12 mouse cellular contexts compared by ENCODE assay signal in genomic region chr2:115813721-115814120, GRCm38 (mm10).
DNase-seq lines count a peak whose midpoint lies in the region; ATAC-seq and TF ChIP-seq lines count a peak whose summit lies in the region.
"Had no signal": no experiment of that assay in that cellular context is flagged by ENCODE, and none has a peak within 500 bp of the region (broad histone marks: within the 10 kb centered on the region; RNA-seq: fewer than 3 reads in every experiment).

No protein-coding gene starts in this region.

- H3K9ac ChIP-seq in heart, embryonic 15.5 days: no peak overlapping the region
- H3K9ac ChIP-seq in stomach, embryonic 16.5 days (ENCODE audit: low read length): no peak overlapping the region
- H3K9ac ChIP-seq in stomach, postnatal 0 days (ENCODE audit: low read length): no peak overlapping the region
- H3K9ac ChIP-seq in limb, embryonic 12.5 days (replicated peaks): no peak overlapping the region

- no peaks in the 10 kb centered on the region for H3K36me3 ChIP-seq in heart, embryonic 15.5 days
- H3K36me3 ChIP-seq in stomach, embryonic 16.5 days (ENCODE audit: control insufficient read depth, insufficient read depth, low read length): no peaks in the 10 kb centered on the region
- H3K36me3 ChIP-seq in stomach, postnatal 0 days (ENCODE audit: control insufficient read depth, insufficient read depth, low read length): no peaks in the 10 kb centered on the region
- no peaks in the 10 kb centered on the region for H3K36me3 ChIP-seq in limb, embryonic 12.5 days

- no peak for TF ChIP-seq CTCF in stomach, postnatal 0 days (IDR thresholded peaks at IDR 0.05; ENCODE audit: low read depth)

- H3K4me1 ChIP-seq in heart, embryonic 15.5 days (replicated peaks): peaks cover 10% of the 10 kb centered on the region
- peaks cover 10% of the 10 kb centered on the region for H3K4me1 ChIP-seq in stomach, embryonic 16.5 days (ENCODE audit: control insufficient read depth, insufficient read depth, low read length)
- no peaks in the 10 kb centered on the region for H3K4me1 ChIP-seq in stomach, postnatal 0 days (replicated peaks; ENCODE audit: control insufficient read depth, insufficient read depth)
- H3K4me1 ChIP-seq in limb, embryonic 12.5 days (replicated peaks): peaks cover 16% of the 10 kb centered on the region

- DNase-seq in heart, postnatal 36 days: no peak
- DNase-seq in stomach, postnatal 0 days (ENCODE audit: low spot score): no peak
- DNase-seq in liver: no peak
- DNase-seq in embryo, embryonic 9.5 days (ENCODE audit: extremely low spot score): no peak
- DNase-seq: gastrocnemius, postnatal 36 days; kidney, adult 11 months; layer of hippocampus, adult 9-11 months; lung, adult 2 months; thymus, postnatal 36 days had no signal

- H3K27ac ChIP-seq in heart, embryonic 15.5 days: peak overlapping the region; percentile 70
- no peak overlapping the region for H3K27ac ChIP-seq in stomach, embryonic 16.5 days (ENCODE audit: low read length)
- no peak overlapping the region for H3K27ac ChIP-seq in stomach, postnatal 0 days (replicated peaks)
- H3K27ac ChIP-seq in limb, embryonic 12.5 days: no peak overlapping the region

- 58% methylated on average over 6 of the region's 6 CpGs for WGBS in heart, embryonic 15.5 days
- 57% methylated on average over 6 of the region's 6 CpGs for WGBS in stomach, embryonic 16.5 days
- WGBS in stomach, postnatal 0 days: 61% methylated on average over 6 of the region's 6 CpGs
- WGBS in limb, embryonic 12.5 days: 24% methylated on average over 6 of the region's 6 CpGs

- intact Hi-C loops in heart, postnatal 36 days (cut with DNase I): no loop called here

- no peaks in the 10 kb centered on the region for H3K27me3 ChIP-seq in heart, embryonic 15.5 days
- no peaks in the 10 kb centered on the region for H3K27me3 ChIP-seq in stomach, embryonic 16.5 days (ENCODE audit: control insufficient read depth, insufficient read depth, low read length)
- H3K27me3 ChIP-seq in stomach, postnatal 0 days (ENCODE audit: control insufficient read depth, insufficient read depth, low read length): no peaks in the 10 kb centered on the region
- peaks cover 4% of the 10 kb centered on the region; the same call in 1 of the 2 replicates for H3K27me3 ChIP-seq in limb, embryonic 12.5 days

- no peak for ATAC-seq in heart, embryonic 15.5 days (replicated peaks; ENCODE audit: insufficient number of reproducible peaks, insufficient read depth, low FRiP score, low read depth)
- ATAC-seq in stomach, embryonic 16.5 days (ENCODE audit: insufficient read depth, low FRiP score): no peak
- ATAC-seq in stomach, postnatal 0 days (ENCODE audit: low FRiP score, low TSS enrichment): no peak
- ATAC-seq in limb, embryonic 12.5 days (ENCODE audit: insufficient number of reproducible peaks, insufficient read depth, low FRiP score, low TSS enrichment, low read depth): no peak

- 0 out of 2 replicates have a peak overlapping the region, but pooled peaks have one; percentile 11 for H3K4me3 ChIP-seq in heart, embryonic 15.5 days
- no peak overlapping the region for H3K4me3 ChIP-seq in stomach, embryonic 16.5 days (replicated peaks; ENCODE audit: low read length)
- no peak overlapping the region for H3K4me3 ChIP-seq in stomach, postnatal 0 days (ENCODE audit: low read depth, low read length)
- H3K4me3 ChIP-seq in limb, embryonic 12.5 days (replicated peaks): peak overlapping the region; percentile 20

- H3K9me3 ChIP-seq in heart, embryonic 15.5 days (replicated peaks): no peaks in the 10 kb centered on the region
- no peaks in the 10 kb centered on the region for H3K9me3 ChIP-seq in stomach, embryonic 16.5 days (replicated peaks; ENCODE audit: control insufficient read depth, low read length)
- no peaks in the 10 kb centered on the region for H3K9me3 ChIP-seq in stomach, postnatal 0 days (ENCODE audit: control insufficient read depth, low read length)
- no peaks in the 10 kb centered on the region for H3K9me3 ChIP-seq in limb, embryonic 12.5 days

- peak overlapping the region; percentile 51 for H3K4me2 ChIP-seq in heart, embryonic 15.5 days
- H3K4me2 ChIP-seq in stomach, embryonic 16.5 days (ENCODE audit: low read depth, low read length): peak overlapping the region; percentile 23; the same call in 1 of the 2 replicates
- H3K4me2 ChIP-seq in stomach, postnatal 0 days (replicated peaks; ENCODE audit: low read depth): no peak overlapping the region
- peak overlapping the region; percentile 54 for H3K4me2 ChIP-seq in limb, embryonic 12.5 days

- no peak for TF ChIP-seq EP300 in stomach, postnatal 0 days (optimal IDR thresholded peaks at IDR 0.05)

Comparison
In these comparisons a context has a peak if more than half of its experiments do, and no peak if none do; other contexts are left out.
1. H3K4me3 ChIP-seq: peak in heart, embryonic 15.5 days (single experiment) and limb, embryonic 12.5 days (single experiment); none in stomach, embryonic 16.5 days (single experiment) and stomach, postnatal 0 days (single experiment).